Mouse (Mus musculus): ENCODE measurements around the gene Pfkm. TPM values are rescaled to one million over a fixed set of nuclear protein-coding genes. Genes with fewer than 3 reads are reported as not detected.

Pfkm gene
- total and polyA plus RNA-seq, 2 experiments from 2014 or later = 91.5 to 97.3 TPM

DNA sequence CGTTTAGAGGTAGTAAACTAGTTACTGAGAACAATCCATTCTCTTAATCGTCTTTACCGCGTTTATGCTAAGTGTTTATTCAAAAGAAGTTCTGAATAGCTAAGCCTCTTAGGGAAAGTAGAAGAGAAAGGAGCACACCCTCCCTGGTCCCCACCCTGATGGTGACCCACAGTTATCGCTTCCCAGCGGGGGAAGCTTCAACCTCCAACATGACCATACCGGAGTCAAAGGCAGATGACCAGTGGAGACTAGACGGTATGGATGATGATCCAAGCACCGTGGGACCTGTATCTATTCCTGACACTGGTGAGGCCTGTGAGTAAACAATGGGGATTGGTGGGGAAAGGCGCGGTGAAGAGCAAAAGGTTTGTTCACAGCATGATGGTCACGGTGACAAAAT lies 2.5 kb downstream of the Pfkm start:
- no peak for TF ChIP-seq CTCF (IDR thresholded peaks at IDR 0.05; ENCODE audit: low read depth)
- Histone ChIP-seq H3K9me3 (ENCODE audit: low read length) (no peaks in the 10 kb centered on the region), H3K27me3 (ENCODE audit: insufficient read depth, low read length) (no peaks in the 10 kb centered on the region), H3K27ac (no peak overlapping the region), H3K36me3 (ENCODE audit: insufficient read depth, low read length) (no peaks in the 10 kb centered on the region), H3K9ac (replicated peaks; ENCODE audit: low read length) (no peak overlapping the region), H3K4me1 (ENCODE audit: insufficient read depth, low read length) (peaks cover 11% of the 10 kb centered on the region; the same call in 1 of the 2 replicates), H3K4me2 (ENCODE audit: low read depth, low read length) (no peak overlapping the region), H3K4me3 (ENCODE audit: low read length) (no peak overlapping the region)
- ATAC-seq (no peak), DNase-seq (ENCODE audit: low spot score) (no peak)
- 94% methylated on average over 12 of the region's 12 CpGs for WGBS

DNA sequence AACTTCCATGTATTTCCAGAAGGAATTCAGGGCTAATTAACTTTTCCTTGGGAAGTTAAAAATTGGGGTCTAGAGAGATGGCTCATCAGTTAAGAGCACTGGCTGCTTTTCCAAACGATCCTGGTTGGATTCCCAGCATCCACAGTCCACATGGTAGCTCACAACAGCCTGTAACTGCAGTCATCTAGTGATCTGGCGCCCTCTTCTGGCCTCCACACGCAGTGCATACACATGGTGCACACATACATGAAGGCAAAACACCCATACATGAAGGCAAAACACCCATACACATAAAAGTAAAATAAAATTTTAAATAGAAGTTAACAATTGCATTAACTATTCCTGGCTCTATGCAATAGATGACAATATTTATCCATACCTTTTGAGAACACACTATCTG lies 4.6 kb downstream of the Pfkm start:
- no peak overlapping the region for H3K4me2 ChIP-seq (ENCODE audit: low read depth, low read length)
- no peaks in the 10 kb centered on the region for H3K27me3 ChIP-seq (ENCODE audit: insufficient read depth, low read length)
- H3K9me3 ChIP-seq (ENCODE audit: low read length) = no peaks in the 10 kb centered on the region
- 0 out of 2 replicates have a peak, but pooled peaks cover 5% of the 10 kb centered on the region for H3K4me1 ChIP-seq (ENCODE audit: insufficient read depth, low read length)
- no peak overlapping the region for H3K9ac ChIP-seq (replicated peaks; ENCODE audit: low read length)
- no peaks in the 10 kb centered on the region for H3K36me3 ChIP-seq (ENCODE audit: insufficient read depth, low read length)
- WGBS = 57% methylated on average over 3 of the region's 3 CpGs
- DNase-seq (ENCODE audit: low spot score) (no peak), ATAC-seq (no peak)
- TF ChIP-seq CTCF (IDR thresholded peaks at IDR 0.05; ENCODE audit: low read depth) = peak; percentile 38
- H3K27ac ChIP-seq = no peak overlapping the region
- no peak overlapping the region for H3K4me3 ChIP-seq (ENCODE audit: low read length)

- TF ChIP-seq CTCF (IDR thresholded peaks at IDR 0.05; ENCODE audit: low read depth) = no peak
- Histone ChIP-seq H3K4me2 (ENCODE audit: low read depth, low read length) (no peak overlapping the region), H3K27ac (no peak overlapping the region), H3K9me3 (ENCODE audit: low read length) (no peaks in the 10 kb centered on the region), H3K27me3 (ENCODE audit: insufficient read depth, low read length) (no peaks in the 10 kb centered on the region), H3K4me1 (ENCODE audit: insufficient read depth, low read length) (0 out of 2 replicates have a peak, but pooled peaks cover 5% of the 10 kb centered on the region), H3K9ac (replicated peaks; ENCODE audit: low read length) (no peak overlapping the region), H3K4me3 (ENCODE audit: low read length) (no peak overlapping the region), H3K36me3 (ENCODE audit: insufficient read depth, low read length) (no peaks in the 10 kb centered on the region)
- no peak for DNase-seq (ENCODE audit: low spot score)
- WGBS = 91% methylated on average over 9 of the region's 9 CpGs
- ATAC-seq = no peak
Measured at GRCm38 (mm10) chr15:98098519-98098918, 6.1 kb downstream of the Pfkm start.

DNA sequence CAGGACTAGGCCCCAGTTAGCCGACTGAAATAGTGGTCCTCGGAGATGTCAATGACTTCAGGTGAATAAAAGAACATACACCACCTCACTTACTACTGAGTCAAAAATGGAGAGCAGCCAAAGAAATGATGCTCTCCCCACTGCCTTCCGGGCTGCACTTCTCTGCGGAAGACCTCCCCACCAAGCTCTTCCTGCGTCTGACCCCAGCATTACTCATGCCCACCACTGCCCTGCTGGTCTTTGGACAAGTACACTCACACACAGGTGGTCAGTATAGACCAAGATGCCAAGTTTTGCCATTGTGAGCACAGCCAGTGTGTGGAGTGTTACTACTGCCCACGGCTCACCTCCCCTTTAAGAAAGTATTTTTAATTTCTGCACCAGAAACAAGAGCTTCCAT lies 10.0 kb downstream of the Pfkm start:
- Histone ChIP-seq H3K27ac (no peak overlapping the region), H3K4me2 (ENCODE audit: low read depth, low read length) (no peak overlapping the region), H3K4me3 (ENCODE audit: low read length) (no peak overlapping the region), H3K9ac (replicated peaks; ENCODE audit: low read length) (no peak overlapping the region), H3K9me3 (ENCODE audit: low read length) (no peaks in the 10 kb centered on the region), H3K36me3 (ENCODE audit: insufficient read depth, low read length) (no peaks in the 10 kb centered on the region), H3K27me3 (ENCODE audit: insufficient read depth, low read length) (no peaks in the 10 kb centered on the region), H3K4me1 (ENCODE audit: insufficient read depth, low read length) (no peaks in the 10 kb centered on the region)
- DNase-seq (ENCODE audit: low spot score) (no peak), ATAC-seq (no peak)
- WGBS = 91% methylated on average over 6 of the region's 6 CpGs
- no peak for TF ChIP-seq CTCF (IDR thresholded peaks at IDR 0.05; ENCODE audit: low read depth)

- H3K4me1 ChIP-seq (ENCODE audit: insufficient read depth, low read length) = peaks cover 14% of the 10 kb centered on the region; the same call in 1 of the 2 replicates
- no peaks in the 10 kb centered on the region for H3K36me3 ChIP-seq (ENCODE audit: insufficient read depth, low read length)
- no peak overlapping the region for H3K4me2 ChIP-seq (ENCODE audit: low read depth, low read length)
- H3K9me3 ChIP-seq (ENCODE audit: low read length) = no peaks in the 10 kb centered on the region
- H3K4me3 ChIP-seq (ENCODE audit: low read length) = no peak overlapping the region
- no peak for DNase-seq (ENCODE audit: low spot score)
- H3K27me3 ChIP-seq (ENCODE audit: insufficient read depth, low read length) = no peaks in the 10 kb centered on the region
- no peak for TF ChIP-seq CTCF (IDR thresholded peaks at IDR 0.05; ENCODE audit: low read depth)
- ATAC-seq = no peak
- no peak overlapping the region for H3K27ac ChIP-seq
- no peak overlapping the region for H3K9ac ChIP-seq (replicated peaks; ENCODE audit: low read length)
- 78% methylated on average over 6 of the region's 6 CpGs for WGBS
Measured at GRCm38 (mm10) chr15:98106506-98106905, 14.1 kb downstream of the Pfkm start.

GRCm38 (mm10) chr15:98107230-98107629 lies 14.8 kb downstream of the Pfkm start:
- ATAC-seq (no peak), DNase-seq (ENCODE audit: low spot score) (no peak)
- Histone ChIP-seq H3K36me3 (ENCODE audit: insufficient read depth, low read length) (peaks cover 2% of the 10 kb centered on the region; the same call in 1 of the 2 replicates), H3K27ac (0 out of 2 replicates have a peak overlapping the region, but pooled peaks have one; percentile 83), H3K4me2 (ENCODE audit: low read depth, low read length) (no peak overlapping the region), H3K9me3 (ENCODE audit: low read length) (no peaks in the 10 kb centered on the region), H3K4me3 (ENCODE audit: low read length) (no peak overlapping the region), H3K27me3 (ENCODE audit: insufficient read depth, low read length) (no peaks in the 10 kb centered on the region), H3K9ac (replicated peaks; ENCODE audit: low read length) (no peak overlapping the region), H3K4me1 (ENCODE audit: insufficient read depth, low read length) (peaks cover 14% of the 10 kb centered on the region; the same call in 1 of the 2 replicates)
- WGBS = 91% methylated on average over 6 of the region's 6 CpGs
- no peak for TF ChIP-seq CTCF (IDR thresholded peaks at IDR 0.05; ENCODE audit: low read depth)

DNA sequence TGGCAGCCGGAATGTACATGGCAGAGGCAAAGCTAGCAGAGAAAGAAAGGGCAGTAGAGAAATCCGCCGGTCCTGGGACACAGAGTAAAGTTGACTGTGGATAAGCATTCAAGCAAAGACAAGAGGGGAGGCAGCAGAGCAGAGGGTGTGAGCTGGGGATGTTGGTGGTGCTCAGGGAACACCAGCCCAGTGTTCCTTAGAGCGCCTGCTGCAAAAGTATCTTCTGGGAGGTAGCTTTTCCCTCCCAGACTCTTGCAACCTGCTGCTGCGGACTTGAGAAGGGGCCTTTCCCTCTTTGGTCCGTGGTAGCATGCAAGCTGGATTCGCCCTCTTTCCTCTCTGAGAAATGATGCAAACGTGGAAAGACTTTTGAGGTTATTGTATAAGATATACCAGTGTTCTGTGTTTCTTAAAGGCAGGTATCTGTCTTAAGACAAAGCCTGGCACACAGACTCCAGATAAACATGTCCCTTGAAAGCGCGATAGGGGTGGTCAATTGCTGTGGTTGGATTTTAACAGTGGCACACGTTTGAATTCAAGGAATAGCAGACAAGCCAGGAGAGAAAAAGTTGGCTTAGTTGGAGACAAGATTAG lies 15.4 kb downstream of the Pfkm start:
- H3K27ac ChIP-seq = peak overlapping the region; percentile 83
- TF ChIP-seq CTCF (IDR thresholded peaks at IDR 0.05; ENCODE audit: low read depth) = no peak
- peak overlapping the region; percentile 78 for H3K4me2 ChIP-seq (ENCODE audit: low read depth, low read length)
- H3K4me1 ChIP-seq (ENCODE audit: insufficient read depth, low read length) = peaks cover 14% of the 10 kb centered on the region; the same call in 1 of the 2 replicates
- no peak for ATAC-seq
- no peaks in the 10 kb centered on the region for H3K9me3 ChIP-seq (ENCODE audit: low read length)
- peak overlapping the region; percentile 75 for H3K4me3 ChIP-seq (ENCODE audit: low read length)
- WGBS = 32% methylated on average over 11 of the region's 11 CpGs
- DNase-seq (ENCODE audit: low spot score) = peak; percentile 8
- peak overlapping the region; percentile 89 for H3K9ac ChIP-seq (replicated peaks; ENCODE audit: low read length)
- peaks cover 8% of the 10 kb centered on the region; the same call in 1 of the 2 replicates for H3K36me3 ChIP-seq (ENCODE audit: insufficient read depth, low read length)
- no peaks in the 10 kb centered on the region for H3K27me3 ChIP-seq (ENCODE audit: insufficient read depth, low read length)
